7 mouse cellular contexts compared by ENCODE assay signal in genomic region chr10:80032799-80033480, GRCm38 (mm10). TPM values are rescaled to one million over a fixed set of nuclear protein-coding genes. Genes with fewer than 3 reads are reported as not detected.
A peak's percentile ranks its signal among the peaks of the same experiment; 100 is the strongest.
DNase-seq lines count a peak whose midpoint lies in the region; ATAC-seq lines count a peak whose summit lies in the region.

No protein-coding gene starts in this region.

- no peaks in the 10 kb centered on the region for H3K27me3 ChIP-seq in embryonic facial prominence, embryonic 13.5 days
- no peaks in the 10 kb centered on the region for H3K27me3 ChIP-seq in kidney, embryonic 14.5 days (ENCODE audit: control insufficient read depth, insufficient read depth, low read length)

- H3K36me3 ChIP-seq in embryonic facial prominence, embryonic 13.5 days = peaks cover 36% of the 10 kb centered on the region
- H3K36me3 ChIP-seq in kidney, embryonic 14.5 days (ENCODE audit: control insufficient read depth, insufficient read depth, low read length) = peaks cover 37% of the 10 kb centered on the region

- ATAC-seq in embryonic facial prominence, embryonic 13.5 days (ENCODE audit: insufficient number of reproducible peaks, insufficient read depth, low FRiP score, low TSS enrichment, low read depth) = no peak
- no peak for ATAC-seq in kidney, embryonic 14.5 days (ENCODE audit: low FRiP score, low TSS enrichment)

- no peak overlapping the region for H3K4me3 ChIP-seq in embryonic facial prominence, embryonic 13.5 days
- no peak overlapping the region for H3K4me3 ChIP-seq in kidney, embryonic 14.5 days (ENCODE audit: low read length)

- peak; percentile 87 for DNase-seq in A20 (ENCODE audit: low read depth, low spot score)
- peak; percentile 78 for DNase-seq in CD4-positive, CD25-positive, alpha-beta regulatory T cell, adult 2 months (ENCODE audit: low read depth, low spot score)
- DNase-seq in lung, postnatal 36 days = peak; percentile 93
- DNase-seq in frontal cortex, postnatal 10 days (ENCODE audit: low spot score in 2 of 2) = no peak
- no peak for DNase-seq in cerebellum, adult 11 months

- 59% methylated on average over 5 of the region's 5 CpGs for WGBS in embryonic facial prominence, embryonic 13.5 days
- WGBS in kidney, embryonic 14.5 days = 56% methylated on average over 5 of the region's 5 CpGs

- peak overlapping the region; percentile 46; the same call in 1 of the 2 replicates for H3K9ac ChIP-seq in embryonic facial prominence, embryonic 13.5 days
- peak overlapping the region; percentile 31; the same call in 1 of the 2 replicates for H3K9ac ChIP-seq in kidney, embryonic 14.5 days (ENCODE audit: low read depth, low read length)

- H3K27ac ChIP-seq in embryonic facial prominence, embryonic 13.5 days = peak overlapping the region; percentile 44; the same call in 1 of the 2 replicates
- H3K27ac ChIP-seq in kidney, embryonic 14.5 days (ENCODE audit: low read depth, low read length) = peak overlapping the region; percentile 30; the same call in 1 of the 2 replicates

- no peaks in the 10 kb centered on the region for H3K9me3 ChIP-seq in embryonic facial prominence, embryonic 13.5 days
- H3K9me3 ChIP-seq in kidney, embryonic 14.5 days (ENCODE audit: control insufficient read depth, low read length) = no peaks in the 10 kb centered on the region

- H3K4me2 ChIP-seq in embryonic facial prominence, embryonic 13.5 days = no peak overlapping the region
- H3K4me2 ChIP-seq in kidney, embryonic 14.5 days (replicated peaks; ENCODE audit: low read depth, low read length) = no peak overlapping the region

- H3K4me1 ChIP-seq in embryonic facial prominence, embryonic 13.5 days = peaks cover 19% of the 10 kb centered on the region
- peaks cover 3% of the 10 kb centered on the region; the same call in 1 of the 2 replicates for H3K4me1 ChIP-seq in kidney, embryonic 14.5 days (ENCODE audit: control insufficient read depth, insufficient read depth, low read length)

RNA-seq across cellular contexts. Expression of gene Polr2e, which starts 6.7 kb away (rescaled TPM):
- 247 and 265 TPM in 2 replicates for polyA plus RNA-seq in embryonic facial prominence, embryonic 13.5 days (2015; fragmentation: Nextera tagmentation; extraction: Ambion mirVana)
- polyA plus RNA-seq in kidney, embryonic 14.5 days (2014; fragmentation: Nextera tagmentation; extraction: Ambion mirVana) = 276 and 310 TPM in 2 replicates

RNA-seq across cellular contexts. Expression of gene Gpx4, which starts 14.0 kb away (rescaled TPM):
- polyA plus RNA-seq in embryonic facial prominence, embryonic 13.5 days (2015; fragmentation: Nextera tagmentation; extraction: Ambion mirVana) = 445 and 488 TPM in 2 replicates
- polyA plus RNA-seq in kidney, embryonic 14.5 days (2014; fragmentation: Nextera tagmentation; extraction: Ambion mirVana) = 552 and 641 TPM in 2 replicates

RNA-seq across cellular contexts. Expression of gene Arhgap45, which starts 16.5 kb away (rescaled TPM):
- polyA plus RNA-seq in embryonic facial prominence, embryonic 13.5 days (2015; fragmentation: Nextera tagmentation; extraction: Ambion mirVana) = 3.9 and 4.6 TPM in 2 replicates
- polyA plus RNA-seq in kidney, embryonic 14.5 days (2014; fragmentation: Nextera tagmentation; extraction: Ambion mirVana) = 4.8 and 7.7 TPM in 2 replicates

RNA-seq across cellular contexts. Expression of gene Abca7, which starts 36.6 kb away (rescaled TPM):
- polyA plus RNA-seq in embryonic facial prominence, embryonic 13.5 days (2015; fragmentation: Nextera tagmentation; extraction: Ambion mirVana) = 2.2 and 2.6 TPM in 2 replicates
- 1.8 and 2.7 TPM in 2 replicates for polyA plus RNA-seq in kidney, embryonic 14.5 days (2014; fragmentation: Nextera tagmentation; extraction: Ambion mirVana)

RNA-seq across cellular contexts. Expression of gene Cnn2, which starts 44.6 kb away (rescaled TPM):
- polyA plus RNA-seq in embryonic facial prominence, embryonic 13.5 days (2015; fragmentation: Nextera tagmentation; extraction: Ambion mirVana) = 298 and 319 TPM in 2 replicates
- polyA plus RNA-seq in kidney, embryonic 14.5 days (2014; fragmentation: Nextera tagmentation; extraction: Ambion mirVana) = 186 and 220 TPM in 2 replicates

Comparison
In these comparisons a context has a peak if more than half of its experiments do, and no peak if none do; other contexts are left out.
1. DNase-seq: peak in A20 (single experiment), CD4-positive, CD25-positive, alpha-beta regulatory T cell, adult 2 months (single experiment) and lung, postnatal 36 days (single experiment); none in frontal cortex, postnatal 10 days (0 of 2) and cerebellum, adult 11 months (single experiment).